Mouse (Mus musculus) erythroblast, embryonic 14.5 days (primary cell): ENCODE measurements around the gene AC109138.7. TPM values are rescaled to one million over a fixed set of nuclear protein-coding genes. Genes with fewer than 3 reads are reported as not detected.

Experiments used
- H3K27me3 ChIP-seq: 2 replicates; pipeline ENCODE4 v1.6.1; 2012; ENCODE audit warnings: inconsistent platforms; ENCODE audit not compliant: control insufficient read depth
- H3K36me3 ChIP-seq: 2 replicates; pipeline ENCODE4 v1.6.1; 2012; ENCODE audit warnings: mild to moderate bottlenecking, inconsistent platforms; ENCODE audit not compliant: control insufficient read depth
- H3K4me1 ChIP-seq: 2 replicates; pipeline ENCODE4 v1.6.1; 2012; ENCODE audit warnings: inconsistent platforms; ENCODE audit not compliant: control insufficient read depth
- H3K4me3 ChIP-seq: replicated peaks from 2 replicates; pipeline ENCODE3; 2012; ENCODE audit warnings: moderate library complexity, mild to moderate bottlenecking, inconsistent platforms
- H3K9me3 ChIP-seq: 2 replicates; pipeline ENCODE4 v1.6.1; 2012; ENCODE audit warnings: low read length, inconsistent platforms, mixed read lengths; ENCODE audit not compliant: control insufficient read depth
- GATA1 ChIP-seq: IDR thresholded peaks from 2 replicates; pipeline ENCODE4 v1.6.1; 2012; ENCODE audit warnings: low read length, inconsistent platforms, mixed read lengths
- TAL1 ChIP-seq: IDR thresholded peaks from 3 replicates; pipeline ENCODE4 v1.6.1; 2012; ENCODE audit warnings: low read length, inconsistent platforms, mixed read lengths
- polyA plus RNA-seq: library from polyadenylated mRNA; stranded (reverse); fragments of >175 nt; gene quantifications from 2 replicates; pipeline ENCODE4 v1.2.3, GENCODE M21; 2012

AC109138.7 gene
- polyA plus RNA-seq, 1 experiment: not detected

GRCm38 (mm10) chr19:4191528-4192250, 22.5 kb upstream of the AC109138.7 start, which contains the start of gene Ppp1ca:
Ppp1ca (plus strand) TSS chr19:4192065.
- Histone ChIP-seq H3K9me3 (no peaks in the 10 kb centered on the region), H3K4me1 (peaks cover 49% of the 10 kb centered on the region), H3K36me3 (peaks cover 38% of the 10 kb centered on the region)

GRCm38 (mm10) chr19:4192251-4192985, 21.7 kb upstream of the AC109138.7 start:
- Histone ChIP-seq H3K9me3 (no peaks in the 10 kb centered on the region), H3K36me3 (peaks cover 45% of the 10 kb centered on the region), H3K27me3 (no peaks in the 10 kb centered on the region), H3K4me3 (peak overlapping the region; percentile 86), H3K4me1 (peaks cover 52% of the 10 kb centered on the region)
- TF ChIP-seq TAL1 (no peak), GATA1 (no peak)

More at GRCm38 (mm10) chr19:4191528-4192250, 22.5 kb upstream of the AC109138.7 start, which contains the start of gene Ppp1ca:
- peak within 1 kb of the TSS; percentile 86 for H3K4me3 ChIP-seq
- TF ChIP-seq GATA1 (no peak), TAL1 (no peak)
- no peaks in the 10 kb centered on the region for H3K27me3 ChIP-seq

GRCm38 (mm10) chr19:4193129-4193528, 21.0 kb upstream of the AC109138.7 start:
- Histone ChIP-seq H3K27me3 (no peaks in the 10 kb centered on the region), H3K4me1 (peaks cover 53% of the 10 kb centered on the region), H3K4me3 (peak overlapping the region; percentile 86), H3K9me3 (no peaks in the 10 kb centered on the region), H3K36me3 (peaks cover 52% of the 10 kb centered on the region)
- no peak for TF ChIP-seq TAL1
- no peak for TF ChIP-seq GATA1

GRCm38 (mm10) chr19:4194021-4194724, 20.0 kb upstream of the AC109138.7 start:
- Histone ChIP-seq H3K27me3 (no peaks in the 10 kb centered on the region), H3K36me3 (peaks cover 63% of the 10 kb centered on the region), H3K4me3 (no peak overlapping the region), H3K9me3 (no peaks in the 10 kb centered on the region), H3K4me1 (peaks cover 58% of the 10 kb centered on the region)
- TF ChIP-seq GATA1 (no peak), TAL1 (no peak)

GRCm38 (mm10) chr19:4194776-4195650, 19.1 kb upstream of the AC109138.7 start:
- no peaks in the 10 kb centered on the region for H3K27me3 ChIP-seq
- H3K4me3 ChIP-seq: no peak overlapping the region
- peaks cover 71% of the 10 kb centered on the region for H3K36me3 ChIP-seq
- no peak for TF ChIP-seq TAL1
- no peak for TF ChIP-seq GATA1
- no peaks in the 10 kb centered on the region for H3K9me3 ChIP-seq
- H3K4me1 ChIP-seq: peaks cover 67% of the 10 kb centered on the region

GRCm38 (mm10) chr19:4196048-4196447, 18.1 kb upstream of the AC109138.7 start:
- TF ChIP-seq GATA1 (no peak), TAL1 (no peak)
- Histone ChIP-seq H3K4me3 (no peak overlapping the region), H3K36me3 (peaks cover 77% of the 10 kb centered on the region), H3K4me1 (peaks cover 70% of the 10 kb centered on the region), H3K27me3 (no peaks in the 10 kb centered on the region), H3K9me3 (no peaks in the 10 kb centered on the region)

GRCm38 (mm10) chr19:4196548-4196947, 17.6 kb upstream of the AC109138.7 start:
- H3K9me3 ChIP-seq: no peaks in the 10 kb centered on the region
- TF ChIP-seq TAL1 (no peak), GATA1 (no peak)
- no peaks in the 10 kb centered on the region for H3K27me3 ChIP-seq
- H3K4me3 ChIP-seq: no peak overlapping the region
- H3K4me1 ChIP-seq: peaks cover 70% of the 10 kb centered on the region
- H3K36me3 ChIP-seq: peaks cover 77% of the 10 kb centered on the region

- TF ChIP-seq GATA1 (no peak), TAL1 (no peak)
- H3K4me3 ChIP-seq: no peak overlapping the region
- H3K36me3 ChIP-seq: peaks cover 77% of the 10 kb centered on the region
- peaks cover 74% of the 10 kb centered on the region for H3K4me1 ChIP-seq
- no peaks in the 10 kb centered on the region for H3K9me3 ChIP-seq
- peaks cover 3% of the 10 kb centered on the region for H3K27me3 ChIP-seq
Observed at GRCm38 (mm10) chr19:4197180-4197579, 17.0 kb upstream of the AC109138.7 start.
